Mouse (Mus musculus): ENCODE results near the gene Htr2b. TPM values are rescaled to one million over a fixed set of nuclear protein-coding genes. Genes with fewer than 3 reads are reported as not detected.

The Htr2b gene
- polyA plus RNA-seq, 1 experiment, result not detected

- H3K4me3 ChIP-seq (replicated peaks), result peak overlapping the region; percentile 59
- peaks cover 22% of the 10 kb centered on the region for H3K4me1 ChIP-seq (ENCODE audit: control insufficient read depth)
- H3K9me3 ChIP-seq (ENCODE audit: control insufficient read depth, low read length), result no peaks in the 10 kb centered on the region
- no peaks in the 10 kb centered on the region; the same call in 1 of the 2 replicates for H3K36me3 ChIP-seq (ENCODE audit: control insufficient read depth)
- no peaks in the 10 kb centered on the region for H3K27me3 ChIP-seq (ENCODE audit: control insufficient read depth)
- TF ChIP-seq GATA1 (IDR thresholded peaks at IDR 0.05; ENCODE audit: low read length), result no peak
- no peak for TF ChIP-seq TAL1 (IDR thresholded peaks at IDR 0.05; ENCODE audit: low read length)
Observed at GRCm38 (mm10) chr1:86058856-86059769, 52.7 kb downstream of the Htr2b start.

GRCm38 (mm10) chr1:86056284-86056683, 55.5 kb downstream of the Htr2b start:
- peaks cover 12% of the 10 kb centered on the region for H3K4me1 ChIP-seq (ENCODE audit: control insufficient read depth)
- peaks cover 3% of the 10 kb centered on the region; the same call in 1 of the 2 replicates for H3K27me3 ChIP-seq (ENCODE audit: control insufficient read depth)
- no peak overlapping the region for H3K4me3 ChIP-seq (replicated peaks)
- H3K9me3 ChIP-seq (ENCODE audit: control insufficient read depth, low read length), result no peaks in the 10 kb centered on the region
- TF ChIP-seq TAL1 (IDR thresholded peaks at IDR 0.05; ENCODE audit: low read length) (no peak), GATA1 (IDR thresholded peaks at IDR 0.05; ENCODE audit: low read length) (no peak)
- H3K36me3 ChIP-seq (ENCODE audit: control insufficient read depth), result peaks cover 2% of the 10 kb centered on the region; the same call in 1 of the 2 replicates

- H3K4me3 ChIP-seq (replicated peaks), result no peak overlapping the region
- peaks cover 2% of the 10 kb centered on the region; the same call in 1 of the 2 replicates for H3K36me3 ChIP-seq (ENCODE audit: control insufficient read depth)
- H3K27me3 ChIP-seq (ENCODE audit: control insufficient read depth), result peaks cover 7% of the 10 kb centered on the region
- no peaks in the 10 kb centered on the region for H3K9me3 ChIP-seq (ENCODE audit: control insufficient read depth, low read length)
- H3K4me1 ChIP-seq (ENCODE audit: control insufficient read depth), result peaks cover 12% of the 10 kb centered on the region
- TF ChIP-seq TAL1 (IDR thresholded peaks at IDR 0.05; ENCODE audit: low read length), result no peak
- no peak for TF ChIP-seq GATA1 (IDR thresholded peaks at IDR 0.05; ENCODE audit: low read length)
Observed at GRCm38 (mm10) chr1:86054943-86055342, 56.8 kb downstream of the Htr2b start.

GRCm38 (mm10) chr1:86053198-86053921, 58.4 kb downstream of the Htr2b start:
- H3K4me3 ChIP-seq (replicated peaks), result no peak overlapping the region
- peaks cover 2% of the 10 kb centered on the region; the same call in 1 of the 2 replicates for H3K36me3 ChIP-seq (ENCODE audit: control insufficient read depth)
- peaks cover 16% of the 10 kb centered on the region for H3K27me3 ChIP-seq (ENCODE audit: control insufficient read depth)
- TF ChIP-seq GATA1 (IDR thresholded peaks at IDR 0.05; ENCODE audit: low read length) (no peak), TAL1 (IDR thresholded peaks at IDR 0.05; ENCODE audit: low read length) (no peak)
- no peaks in the 10 kb centered on the region for H3K4me1 ChIP-seq (ENCODE audit: control insufficient read depth)
- H3K9me3 ChIP-seq (ENCODE audit: control insufficient read depth, low read length), result no peaks in the 10 kb centered on the region

Other genes starting within 250 kb of the Htr2b start
- gene Itm2c, start 217.7 kb downstream of the Htr2b start, polyA plus RNA-seq (2012), result 0.38 and 0.57 TPM in 2 replicates
- not detected in 2 replicates for gene 4933407L21Rik, start 183.5 kb downstream of the Htr2b start, polyA plus RNA-seq (2012)
- 0.03 TPM in 1 of 2 replicates, not detected in the other for gene Gpr55, start 151.0 kb downstream of the Htr2b start, polyA plus RNA-seq (2012)
- not detected in 2 replicates for gene Spata3, start 95.2 kb downstream of the Htr2b start, polyA plus RNA-seq (2012)
- gene 2810459M11Rik, start 66.1 kb downstream of the Htr2b start, polyA plus RNA-seq (2012), result 0.03 and 0.04 TPM in 2 replicates
- gene Psmd1, start 47.6 kb downstream of the Htr2b start, polyA plus RNA-seq (2012), result 3.4 and 3.8 TPM in 2 replicates
- gene Gm21972, start 21.7 kb upstream of the Htr2b start, polyA plus RNA-seq (2012), result 1.7 and 2.3 TPM in 2 replicates
- gene Armc9, start 42.8 kb upstream of the Htr2b start, polyA plus RNA-seq (2012), result 0.81 and 0.94 TPM in 2 replicates
- 0.03 and 0.05 TPM in 2 replicates for gene B3gnt7, start 190.9 kb upstream of the Htr2b start, polyA plus RNA-seq (2012)
- gene Ncl, start 247.4 kb upstream of the Htr2b start, polyA plus RNA-seq (2012), result 62.6 and 76.8 TPM in 2 replicates